Mouse (Mus musculus) cerebral cortex, adult 2 months (tissue): Measurements from ENCODE around the gene Smyd1.

Experiments
- WGBS: fragments of 180-500 bp; shearing (Covaris S2); methylation state at CpG from one replicate; pipeline ENCODE4 v1.1.7; 2018; 5-methylcytosine and 5-hydroxymethylcytosine counted together

The Smyd1 gene

DNA sequence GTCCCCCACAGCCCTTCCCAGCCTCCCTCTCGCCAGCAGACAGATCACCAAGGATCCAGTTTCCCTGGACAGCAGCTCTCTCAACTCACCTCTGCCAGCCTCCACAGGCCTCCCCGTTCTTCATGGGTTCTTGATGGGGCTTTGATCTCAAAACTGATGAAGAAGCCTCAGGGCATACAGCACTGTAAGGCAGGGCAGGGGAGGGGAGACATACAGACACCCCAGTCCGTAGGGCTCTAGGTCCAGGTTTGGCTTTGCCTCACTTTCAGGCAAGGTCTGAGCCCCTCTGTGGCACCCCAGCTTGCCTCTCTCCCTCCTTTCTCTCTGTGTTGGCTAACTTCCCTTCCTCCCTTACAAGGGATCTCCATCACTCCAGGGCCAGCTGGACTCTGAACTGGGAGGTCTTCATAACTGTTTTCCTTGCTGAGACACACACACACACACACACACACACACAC lies at the start of gene Smyd1:
Smyd1 (minus strand) TSS at position 408 of the 458 bp plus-strand sequence.
- WGBS = 86% methylated on average over 3 of the region's 3 CpGs

DNA sequence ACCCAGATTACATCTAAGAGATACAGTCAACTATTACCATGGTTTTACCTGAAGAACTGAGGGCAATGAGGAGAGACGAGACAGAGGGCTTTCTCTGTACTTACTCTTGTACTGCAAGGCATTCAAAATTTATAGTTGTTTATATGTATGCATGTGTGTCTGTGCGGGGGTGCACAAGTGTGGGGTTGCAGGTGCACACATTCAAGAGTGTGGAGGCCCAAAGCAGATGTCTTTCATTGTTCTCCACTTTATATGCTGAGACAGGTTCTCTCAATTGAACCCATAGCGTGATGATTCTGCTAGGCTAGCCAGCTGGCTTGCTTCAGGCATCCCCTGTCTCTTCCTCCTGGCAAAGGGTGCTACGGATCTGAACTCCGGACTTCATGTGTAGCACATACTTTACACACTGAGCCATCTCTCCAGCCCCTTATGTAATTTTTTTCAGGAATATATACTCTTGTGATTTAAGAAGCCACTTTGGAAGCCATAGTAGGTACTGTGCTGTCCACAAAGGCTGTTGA lies 49.1 kb upstream of the Smyd1 start:
- WGBS = 94% methylated on average over 5 of the region's 5 CpGs

DNA sequence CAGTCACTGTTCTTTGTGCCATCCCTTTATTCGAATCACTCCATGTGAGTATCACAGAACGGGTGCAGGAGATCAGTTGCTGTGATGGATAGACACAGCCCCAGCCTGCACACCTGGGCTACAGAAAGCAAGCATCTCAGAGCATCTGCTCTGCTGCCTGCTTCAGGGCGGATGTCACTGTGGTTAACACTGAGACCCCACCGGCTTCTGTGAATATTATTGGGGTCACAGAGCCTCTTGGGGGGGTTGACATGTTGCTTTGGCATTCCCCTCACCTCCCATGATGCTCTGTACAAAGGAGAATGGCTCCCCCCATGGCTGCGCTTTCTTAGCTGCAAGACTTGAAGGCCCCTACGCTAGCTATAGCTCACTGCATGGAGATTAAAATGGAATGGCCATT lies 47.4 kb upstream of the Smyd1 start:
- WGBS = 96% methylated on average over 6 of the region's 6 CpGs

DNA sequence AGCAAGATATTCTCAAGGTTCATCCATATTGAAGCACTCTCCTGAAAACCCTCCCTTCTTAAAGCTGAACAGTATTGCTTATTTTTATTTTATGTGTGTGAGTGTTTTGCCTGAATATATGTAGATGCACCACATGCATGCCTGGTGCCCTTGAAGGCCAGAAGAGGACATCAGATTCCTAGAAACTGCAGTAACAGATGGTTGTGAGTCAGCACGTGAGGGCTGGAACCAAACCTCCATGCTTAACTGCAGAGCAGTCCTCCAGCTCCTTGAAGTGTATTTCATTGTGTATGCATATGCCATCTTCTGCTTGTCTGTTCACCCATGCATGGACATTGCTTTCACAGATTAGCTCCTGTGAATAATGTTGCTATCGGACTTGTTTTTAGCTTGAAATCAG lies 42.0 kb upstream of the Smyd1 start:
- 54% methylated on average over 2 of the region's 2 CpGs for WGBS

DNA sequence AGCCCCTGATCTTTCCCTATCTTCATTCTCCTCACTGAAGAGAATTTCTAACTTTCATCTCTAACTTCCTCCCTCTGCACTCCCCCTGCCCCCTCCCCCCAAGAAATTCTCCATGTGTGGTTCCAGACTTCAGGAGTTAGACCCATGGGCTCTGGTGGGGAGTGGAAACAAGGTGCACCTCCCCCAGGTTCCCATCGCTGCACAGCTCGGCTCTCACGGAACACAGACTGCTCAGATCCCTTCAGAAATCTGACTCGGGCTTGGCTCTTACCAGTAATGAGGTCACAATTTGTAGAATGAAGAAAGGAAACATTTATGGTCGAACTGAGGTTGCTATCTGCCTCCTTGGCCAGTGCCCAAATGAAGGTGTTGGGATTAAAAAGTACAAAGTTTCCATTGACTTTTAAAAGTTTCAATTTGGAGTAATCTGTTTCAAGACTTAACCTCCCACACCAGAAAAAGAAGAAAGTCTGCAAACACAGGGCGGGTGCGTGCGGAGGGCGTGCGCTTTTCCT lies 39.2 kb upstream of the Smyd1 start:
- 84% methylated on average over 10 of the region's 10 CpGs for WGBS

DNA sequence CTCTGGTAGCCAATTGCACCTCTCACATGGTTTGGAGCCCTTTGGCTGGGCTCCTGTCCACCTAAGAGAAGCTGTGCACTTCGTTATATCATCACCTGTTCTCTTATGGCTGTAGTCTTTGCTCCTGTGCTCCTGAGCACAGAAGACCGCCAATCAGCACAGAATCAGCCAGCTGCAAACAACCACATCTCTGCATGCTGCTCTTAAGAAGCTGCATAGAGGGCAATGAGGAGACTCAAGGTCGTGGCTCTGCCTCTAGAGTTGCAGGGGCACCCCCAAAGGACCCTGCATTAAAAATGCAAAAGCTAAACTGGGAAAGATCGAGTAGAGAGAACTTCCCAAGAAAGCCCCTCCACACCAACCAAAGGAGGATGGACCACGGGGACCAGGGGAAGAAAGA lies 38.7 kb upstream of the Smyd1 start:
- 65% methylated on average over 5 of the region's 5 CpGs for WGBS

DNA sequence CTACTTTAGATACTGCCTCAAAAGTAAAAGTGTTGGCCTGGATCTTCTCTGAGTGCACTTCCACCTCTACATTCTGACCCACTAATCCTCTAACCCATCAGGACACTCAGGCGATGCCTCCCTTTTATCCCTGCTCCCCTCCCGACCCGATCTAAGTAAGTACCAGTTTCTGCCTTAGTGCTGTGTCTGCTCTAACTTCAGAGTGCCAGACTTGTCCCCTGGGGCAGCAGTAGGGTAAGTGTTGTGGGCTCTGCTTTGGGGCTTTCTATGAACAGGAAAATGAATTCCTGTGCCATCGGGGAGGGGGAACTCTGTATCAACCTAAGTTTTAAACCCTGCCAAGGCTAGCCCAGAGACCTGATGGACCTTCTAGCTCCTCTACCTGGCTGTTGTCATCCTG lies 38.2 kb upstream of the Smyd1 start:
- 82% methylated on average over 4 of the region's 4 CpGs for WGBS

DNA sequence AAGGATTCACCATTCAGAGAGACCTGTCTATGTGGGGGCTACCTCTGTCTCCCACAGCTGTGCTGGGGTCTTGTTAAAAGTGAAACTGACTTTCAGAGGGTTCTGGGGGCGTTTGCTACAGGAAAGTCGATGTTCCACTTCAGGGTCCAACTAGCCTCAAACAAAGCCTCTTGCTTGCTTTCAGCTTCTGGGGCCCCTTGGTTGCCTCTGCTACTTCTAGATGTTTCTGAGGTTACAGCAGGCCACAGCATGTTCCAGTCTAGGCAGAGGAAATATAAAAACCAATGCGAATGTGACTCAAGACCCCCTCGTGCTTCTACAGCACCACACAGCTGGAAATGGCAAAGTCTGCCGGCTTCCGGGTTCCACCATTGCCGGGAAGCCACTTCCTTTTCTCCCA lies 35.5 kb upstream of the Smyd1 start:
- 94% methylated on average over 7 of the region's 7 CpGs for WGBS

DNA sequence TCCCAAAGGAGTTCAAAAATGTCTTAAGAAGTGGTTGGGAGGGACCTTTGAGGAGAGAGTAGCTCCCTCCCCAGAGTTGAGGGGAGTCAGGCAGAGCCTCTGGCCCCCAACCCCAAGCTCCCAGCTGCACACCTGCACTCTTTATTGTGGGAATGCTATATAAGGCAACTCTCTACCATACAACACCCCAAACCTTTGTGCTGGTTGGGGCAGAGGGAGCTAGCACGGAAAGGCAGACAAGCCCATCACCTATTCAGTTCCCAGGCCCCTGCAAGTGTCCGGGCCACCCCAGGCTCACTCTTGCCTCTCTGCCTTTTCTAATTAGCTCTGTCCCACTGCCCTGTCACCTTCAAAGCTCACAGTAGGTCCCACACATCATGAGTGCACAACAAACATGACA lies 31.7 kb upstream of the Smyd1 start:
- WGBS = 89% methylated on average over 2 of the region's 2 CpGs

DNA sequence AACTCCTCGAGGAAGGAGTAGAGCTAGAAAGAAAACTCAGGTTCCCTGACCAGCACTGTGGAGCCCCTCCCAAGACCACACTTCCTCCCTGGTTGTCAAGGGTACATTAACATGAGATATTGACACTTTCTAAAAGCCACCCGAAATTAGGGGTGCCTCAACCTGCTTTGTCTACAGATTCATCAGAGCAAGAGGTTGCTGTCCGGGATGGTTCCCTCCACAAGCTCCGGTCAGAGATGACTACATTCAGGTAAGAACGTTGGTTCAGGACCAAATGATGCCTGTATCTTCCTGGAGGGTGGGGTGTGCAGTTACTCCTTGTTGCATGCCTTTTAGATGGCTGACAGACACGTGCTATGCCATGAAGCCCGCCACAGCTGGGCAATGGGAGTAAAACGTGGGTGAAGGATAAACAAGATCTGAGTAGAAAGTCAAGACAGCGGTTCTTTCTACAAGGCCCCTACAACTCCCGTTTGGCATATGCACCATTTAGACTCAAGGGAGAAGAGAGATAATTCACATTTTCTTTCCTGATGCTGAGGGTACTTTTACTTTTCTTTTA lies 30.9 kb upstream of the Smyd1 start:
- WGBS = 90% methylated on average over 10 of the region's 10 CpGs

DNA sequence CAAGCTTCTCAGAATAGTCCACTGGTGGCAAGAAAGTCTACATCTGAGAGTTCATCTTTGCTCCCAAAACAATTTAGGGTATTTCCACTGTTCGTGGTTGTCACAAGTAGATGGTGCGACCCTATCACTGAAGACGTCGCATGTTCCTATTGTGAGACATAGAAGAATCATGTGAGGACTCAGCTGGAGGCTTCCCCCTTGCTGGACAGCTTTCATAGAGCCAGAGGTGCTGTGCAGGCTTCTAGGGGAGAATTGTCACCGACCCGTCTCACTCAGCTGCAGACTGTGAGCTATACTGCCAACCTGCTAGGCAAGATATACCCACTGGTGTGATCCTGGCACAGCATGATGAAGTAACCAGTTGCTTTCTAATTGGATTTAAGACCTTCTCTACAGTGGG lies 30.2 kb upstream of the Smyd1 start:
- WGBS = 91% methylated on average over 6 of the region's 6 CpGs

DNA sequence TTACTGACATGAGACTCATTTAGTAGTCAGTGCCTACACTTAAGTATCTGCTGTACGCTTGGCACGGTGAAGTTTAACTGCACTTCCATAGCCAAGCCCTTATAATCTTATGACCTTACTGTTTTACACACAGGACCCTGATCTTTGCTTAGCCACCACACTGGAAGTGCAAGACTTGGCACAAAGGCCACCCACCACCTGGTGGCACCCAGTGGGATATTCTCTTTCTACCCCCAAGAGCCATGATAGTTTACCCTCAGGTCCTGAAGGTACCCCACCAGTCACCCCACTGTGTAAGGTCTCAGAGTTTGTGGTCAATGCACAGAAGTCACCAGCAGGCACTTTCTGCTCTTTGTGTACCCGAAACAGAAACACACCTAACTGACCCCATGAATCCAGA lies 29.2 kb upstream of the Smyd1 start:
- 94% methylated on average over 3 of the region's 3 CpGs for WGBS

DNA sequence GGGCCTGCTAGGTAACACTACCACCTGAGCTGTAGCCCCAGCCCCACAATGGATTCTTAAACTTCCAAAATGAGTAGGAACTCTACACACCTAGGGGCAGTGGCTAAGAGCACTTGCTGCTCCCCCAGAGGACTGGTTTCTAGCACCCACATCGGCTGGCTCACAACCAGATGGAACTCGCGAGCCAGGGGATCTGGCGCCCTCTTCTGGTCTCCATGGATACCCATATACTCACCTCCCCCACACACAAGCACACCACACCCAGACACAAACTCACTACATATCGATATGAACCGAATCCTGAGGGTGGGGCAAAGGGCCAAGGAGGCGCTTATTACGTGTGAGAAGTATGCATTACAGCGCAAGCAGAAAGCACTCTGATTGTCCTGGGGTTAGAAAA lies 26.0 kb upstream of the Smyd1 start:
- WGBS = 94% methylated on average over 9 of the region's 9 CpGs

DNA sequence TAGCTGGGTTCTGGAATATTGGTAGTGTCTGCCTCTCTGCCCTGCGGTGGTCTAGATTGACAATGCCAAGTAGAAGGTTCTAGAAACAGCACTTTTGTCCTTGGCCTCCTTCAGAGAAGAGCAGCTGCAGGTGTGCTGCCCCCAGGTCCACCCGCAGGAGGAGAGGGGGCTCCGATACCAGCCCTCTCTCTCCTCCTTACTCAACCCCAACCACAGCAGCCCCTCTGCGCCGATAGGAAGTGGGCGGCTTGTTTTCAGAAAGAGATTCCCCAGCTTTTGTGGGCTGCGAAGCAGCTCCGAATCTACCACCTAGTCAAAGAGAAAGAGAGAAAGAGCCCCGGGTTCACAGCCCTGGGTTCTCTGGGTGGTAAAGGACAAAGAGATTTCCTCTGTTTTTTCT lies 19.1 kb upstream of the Smyd1 start:
- WGBS = 85% methylated on average over 9 of the region's 9 CpGs

DNA sequence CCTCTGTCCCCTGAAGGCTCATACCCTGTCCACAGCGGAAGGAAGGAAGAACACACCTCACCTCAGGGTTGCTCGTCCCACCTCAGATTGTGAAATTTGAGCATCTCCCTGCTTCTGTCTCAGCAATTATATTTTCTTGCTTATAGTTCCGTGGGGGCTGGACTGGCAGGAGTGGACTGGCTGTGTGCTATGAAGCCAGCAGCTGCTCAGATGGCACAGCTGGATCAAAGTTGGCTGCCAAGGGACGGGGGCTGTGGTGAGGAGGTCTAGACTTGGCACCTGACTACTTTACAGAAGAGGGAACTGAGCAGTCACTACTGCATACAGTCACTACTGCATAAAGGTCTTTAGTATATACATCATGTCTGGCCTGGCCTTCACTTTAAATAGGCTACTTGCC lies 17.3 kb upstream of the Smyd1 start:
- WGBS = 88% methylated on average over 4 of the region's 4 CpGs

DNA sequence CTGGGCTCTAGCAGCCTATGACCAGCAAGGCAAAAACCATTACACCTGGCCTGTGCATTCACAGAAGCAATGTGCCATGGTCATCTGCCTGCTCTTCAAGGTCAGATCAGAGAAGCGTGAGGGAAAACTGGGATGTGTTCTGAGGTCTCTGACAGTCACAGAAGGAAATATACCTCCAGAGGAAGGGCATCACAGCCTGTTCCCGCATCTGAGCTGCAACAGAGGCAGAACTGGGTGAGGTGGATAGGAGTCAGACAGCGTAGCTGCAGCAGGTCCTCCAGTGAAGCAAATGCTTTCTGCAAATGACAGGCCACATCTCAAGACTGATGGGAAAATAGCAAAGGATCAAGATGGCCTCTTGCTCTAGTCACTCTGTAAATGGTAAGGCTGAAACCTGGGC lies 16.9 kb upstream of the Smyd1 start:
- WGBS = 85% methylated on average over 3 of the region's 3 CpGs

DNA sequence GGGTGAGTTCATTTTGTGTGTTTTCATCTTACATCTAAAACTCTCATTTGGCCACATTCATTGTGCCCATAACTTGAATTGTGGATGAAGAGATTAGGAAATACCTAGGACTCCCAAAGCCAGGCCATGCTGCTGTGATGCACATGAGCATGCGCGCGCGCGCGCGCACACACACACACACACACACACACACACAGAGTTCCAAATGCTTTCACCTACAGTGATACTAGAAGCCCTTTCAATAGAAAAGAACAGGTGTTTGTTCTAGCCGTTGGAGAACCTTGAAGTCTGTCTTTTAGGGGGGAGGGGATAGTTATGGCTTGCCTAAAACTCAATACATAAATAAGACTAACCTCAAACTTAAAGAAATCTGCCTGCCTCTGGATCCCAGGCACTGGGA lies 15.6 kb upstream of the Smyd1 start:
- 94% methylated on average over 8 of the region's 8 CpGs for WGBS

DNA sequence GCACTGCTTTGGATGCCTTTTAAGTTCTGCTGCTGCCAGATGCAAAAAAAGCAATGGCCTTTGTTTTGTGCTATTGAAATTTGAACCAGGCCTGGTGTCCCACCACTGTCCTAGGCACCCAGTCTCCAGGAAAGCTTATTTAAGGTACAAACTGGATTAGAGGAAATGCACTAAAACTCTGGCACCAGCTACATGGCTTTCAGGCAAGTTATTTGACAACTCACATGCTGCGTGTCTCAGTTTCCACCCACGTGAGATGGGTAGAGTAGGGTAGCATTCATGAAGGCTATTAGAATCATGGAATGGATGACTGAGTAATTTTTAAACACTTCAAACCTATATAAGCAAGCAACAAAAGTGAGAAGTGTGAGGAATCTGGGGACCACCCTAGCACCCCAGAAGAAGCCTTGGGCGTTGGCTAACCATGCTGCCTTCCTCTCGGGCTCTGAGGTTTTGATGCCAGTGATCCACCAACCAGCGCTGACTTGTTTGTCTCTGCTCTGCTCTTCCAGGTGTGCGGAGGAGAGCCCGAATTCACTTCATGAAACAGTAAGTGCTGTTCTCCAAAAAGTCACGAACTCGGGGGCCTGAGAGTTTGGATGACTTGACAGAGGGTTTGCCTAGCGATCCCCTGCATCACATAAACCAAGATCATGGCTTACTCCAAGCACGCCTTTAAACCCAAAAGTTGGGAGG lies 11.7 kb upstream of the Smyd1 start:
- WGBS = 87% methylated on average over 11 of the region's 11 CpGs

DNA sequence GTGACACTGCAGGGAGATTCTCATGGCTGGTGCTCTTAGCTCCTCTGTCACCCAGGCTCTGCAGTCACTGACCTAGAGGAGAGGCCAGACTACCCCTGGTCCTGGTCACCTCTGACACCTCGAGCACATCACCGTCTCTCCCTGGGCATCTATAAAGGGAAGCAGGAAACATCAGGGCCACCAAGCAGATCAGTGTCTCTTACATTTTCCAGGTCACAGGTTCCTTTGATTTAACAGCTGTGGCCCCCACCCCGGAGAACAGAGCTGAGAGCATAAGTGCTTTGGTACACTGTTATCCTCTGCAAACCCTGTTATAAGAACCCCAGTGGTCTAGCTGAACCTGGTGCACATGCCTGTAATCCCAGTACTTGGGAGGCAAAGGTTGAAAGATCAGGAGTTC lies 11.0 kb upstream of the Smyd1 start:
- WGBS = 82% methylated on average over 3 of the region's 3 CpGs

DNA sequence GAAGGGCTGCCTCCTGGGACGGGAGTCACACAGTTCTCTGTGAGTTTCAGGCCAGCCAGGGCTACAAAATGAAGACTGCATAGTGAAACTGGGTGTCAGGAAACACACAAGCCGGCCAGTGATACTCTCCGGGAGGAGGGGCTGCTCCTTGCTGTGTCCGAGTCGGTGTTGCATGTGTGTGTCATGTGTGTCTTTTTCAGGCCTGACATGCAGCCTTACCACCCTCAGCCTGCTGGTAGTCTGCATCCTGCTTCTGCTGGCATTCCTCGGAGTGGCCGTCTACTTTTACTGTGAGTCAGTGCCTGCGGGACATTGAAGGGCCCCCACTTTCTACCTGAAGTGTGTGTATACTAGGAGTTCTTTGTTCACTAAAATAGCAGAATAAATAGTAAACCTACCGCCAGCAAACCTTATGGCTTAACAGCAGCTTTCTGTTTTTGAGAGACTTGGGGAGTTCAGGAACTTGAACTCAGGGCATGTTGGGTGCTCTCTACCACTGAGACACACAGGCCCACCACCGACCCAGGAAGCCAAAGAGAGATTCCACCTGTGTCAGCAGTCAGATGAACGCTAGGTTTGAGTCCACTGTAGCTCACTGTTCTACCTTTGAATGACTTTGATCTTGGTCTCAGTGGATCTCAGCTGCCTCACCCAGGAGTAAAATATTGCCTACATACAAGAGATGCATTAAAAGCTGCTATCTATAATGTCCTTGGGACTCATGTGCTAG lies 10.4 kb upstream of the Smyd1 start:
- 85% methylated on average over 11 of the region's 11 CpGs for WGBS

DNA sequence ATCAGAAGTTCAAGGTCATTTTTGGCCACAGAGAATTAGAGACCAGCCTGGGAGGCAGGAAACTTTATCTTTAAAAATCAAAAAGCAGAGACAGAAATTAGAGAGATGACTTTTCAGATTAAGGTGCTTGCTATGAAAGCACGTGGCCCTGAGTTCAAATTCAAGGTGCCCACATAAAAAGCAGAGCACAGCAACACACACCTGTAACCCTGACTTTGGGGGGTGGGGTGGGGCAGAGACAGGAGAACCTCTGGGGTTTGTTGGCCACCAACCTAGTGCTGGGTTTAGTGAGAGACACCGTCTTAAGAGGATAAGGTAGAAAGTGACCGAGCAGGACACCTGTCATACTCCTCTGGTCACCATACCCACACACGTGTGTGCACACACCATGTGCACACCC lies 9.5 kb upstream of the Smyd1 start:
- 93% methylated on average over 2 of the region's 4 CpGs for WGBS

DNA sequence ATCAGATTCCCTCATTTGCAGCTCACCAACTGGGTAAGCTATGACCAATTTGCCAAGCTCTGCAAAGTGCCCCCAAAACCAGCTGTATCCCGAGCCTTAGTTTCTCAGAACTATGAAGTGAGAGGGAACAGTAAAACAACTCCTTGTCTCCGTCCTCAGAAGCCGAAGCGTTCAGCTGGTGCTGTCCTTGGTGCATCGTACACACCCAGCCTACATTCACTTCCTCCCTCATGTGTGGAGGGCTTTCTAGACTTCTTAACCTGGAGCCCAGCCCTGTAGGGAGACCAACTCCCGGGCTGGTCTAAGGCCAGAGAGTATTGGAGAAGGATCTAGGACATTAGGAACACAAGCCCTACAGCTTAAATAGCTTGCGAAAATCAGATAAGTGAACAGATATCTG lies 8.5 kb upstream of the Smyd1 start:
- 85% methylated on average over 7 of the region's 7 CpGs for WGBS

DNA sequence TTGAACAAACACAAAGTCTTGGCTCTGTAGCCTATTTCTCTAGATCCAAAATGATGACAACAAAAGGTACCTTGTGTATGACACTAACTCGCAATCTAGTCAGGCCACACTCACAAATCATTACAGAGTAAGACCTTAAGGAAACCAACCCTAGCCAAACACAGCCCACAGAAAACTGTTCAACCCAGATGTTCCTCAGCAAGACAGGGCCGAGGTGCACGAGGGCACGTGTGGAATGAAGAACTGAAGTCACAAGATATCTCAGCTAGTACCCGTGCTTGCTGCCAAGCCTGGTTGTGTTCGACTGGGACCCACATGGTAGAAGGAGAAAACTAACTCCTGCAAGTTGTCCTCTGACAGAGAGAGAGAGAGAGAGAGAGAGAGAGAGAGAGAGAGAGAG lies 7.8 kb upstream of the Smyd1 start:
- WGBS = 88% methylated on average over 6 of the region's 6 CpGs
